Mouse (Mus musculus): Measurements from ENCODE around the gene Zdhhc14.

GRCm38 (mm10) chr17:5642918-5643721 is 150.8 kb downstream of the Zdhhc14 start:
- TF ChIP-seq CTCF (conservative IDR thresholded peaks at IDR 0.05; ENCODE audit: low read length) (no peak), POU5F1 (IDR thresholded peaks at IDR 0.05; ENCODE audit: borderline replicate concordance, low read length) (no peak)

Data from E14TG2a.4 (cell line).